Mouse (Mus musculus) brain, embryonic 14.5 days (tissue): ENCODE data around the gene Tril. TPM values are rescaled to one million over a fixed set of nuclear protein-coding genes. Genes with fewer than 3 reads are reported as not detected.

Experiments used
- DNase-seq: peaks from one replicate; pipeline ENCODE4 v3.0.0-alpha.2; 2011; ENCODE audit warnings: low read depth
- CTCF ChIP-seq: fragments of 200-500 bp; IDR thresholded peaks from 2 replicates; pipeline ENCODE4 v1.5.1; 2012; ENCODE audit warnings: inconsistent platforms, mild to moderate bottlenecking, moderate library complexity, borderline replicate concordance; ENCODE audit not compliant: insufficient read depth, insufficient read length; ENCODE audit errors: extremely low read depth
- POLR2A ChIP-seq: fragments of 200-500 bp; IDR thresholded peaks from 2 replicates; pipeline ENCODE4 v1.6.1; 2012; ENCODE audit warnings: mild to moderate bottlenecking, inconsistent platforms, borderline replicate concordance; ENCODE audit not compliant: poor library complexity, insufficient read depth, insufficient read length, severe bottlenecking; ENCODE audit errors: extremely low read depth
- polyA plus RNA-seq: library from polyadenylated mRNA; depleted of rRNA; stranded (reverse); fragments of >200 nt; gene quantifications from 2 replicates; pipeline ENCODE4 v1.2.3, GENCODE M21; 2012

Tril gene
- polyA plus RNA-seq, 1 experiment: 15.5 TPM

- no peak for TF ChIP-seq CTCF
- no peak for DNase-seq
Measured at GRCm38 (mm10) chr6:53801269-53801892, 19.2 kb downstream of the Tril start.

- TF ChIP-seq POLR2A (no peak), CTCF (no peak)
- DNase-seq: no peak
Measured at GRCm38 (mm10) chr6:53798865-53799264, 21.8 kb downstream of the Tril start.

- DNase-seq: no peak
- TF ChIP-seq CTCF (no peak), POLR2A (no peak)
Measured at GRCm38 (mm10) chr6:53796835-53797234, 23.8 kb downstream of the Tril start.

GRCm38 (mm10) chr6:53795788-53796187 is 24.8 kb downstream of the Tril start:
- TF ChIP-seq CTCF (peak; percentile 57), POLR2A (no peak)
- DNase-seq: peak; percentile 60

GRCm38 (mm10) chr6:53795078-53795477 is 25.6 kb downstream of the Tril start:
- TF ChIP-seq POLR2A: no peak
- TF ChIP-seq CTCF: no peak
- DNase-seq: no peak

GRCm38 (mm10) chr6:53794323-53794971 is 26.2 kb downstream of the Tril start:
- TF ChIP-seq POLR2A (no peak), CTCF (peak; percentile 91)
- peak; percentile 91 for DNase-seq

GRCm38 (mm10) chr6:53782880-53783539 is 37.6 kb downstream of the Tril start:
- peak; percentile 67 for DNase-seq
- TF ChIP-seq CTCF (peak; percentile 83), POLR2A (no peak)

GRCm38 (mm10) chr6:53782273-53782672 is 38.4 kb downstream of the Tril start:
- TF ChIP-seq CTCF (no peak), POLR2A (no peak)

GRCm38 (mm10) chr6:53781171-53781570 is 39.5 kb downstream of the Tril start:
- peak; percentile 84 for DNase-seq
- TF ChIP-seq POLR2A (no peak), CTCF (peak; percentile 72; the same call in 1 of the 2 replicates)

More at GRCm38 (mm10) chr6:53782273-53782672, 38.4 kb downstream of the Tril start:
- no peak for DNase-seq

GRCm38 (mm10) chr6:53780008-53780407 is 40.6 kb downstream of the Tril start:
- no peak for DNase-seq
- TF ChIP-seq CTCF: no peak
- TF ChIP-seq POLR2A: no peak

- TF ChIP-seq POLR2A (no peak), CTCF (no peak)
- DNase-seq: no peak
Measured at GRCm38 (mm10) chr6:53779526-53779925, 41.1 kb downstream of the Tril start.

GRCm38 (mm10) chr6:53778424-53778955 is 42.1 kb downstream of the Tril start:
- no peak for DNase-seq
- TF ChIP-seq POLR2A (no peak), CTCF (no peak)

- DNase-seq: peak; percentile 47
Measured at GRCm38 (mm10) chr6:53768275-53768674, 52.4 kb downstream of the Tril start.

More at GRCm38 (mm10) chr6:53768275-53768674, 52.4 kb downstream of the Tril start:
- TF ChIP-seq POLR2A: no peak
- no peak for TF ChIP-seq CTCF
